Mouse (Mus musculus) lung, embryonic 14.5 days (tissue): ENCODE results near the gene Ccdc154. TPM values are rescaled to one million over a fixed set of nuclear protein-coding genes. Genes with fewer than 3 reads are reported as not detected.
A peak's percentile ranks its signal among the peaks of the same experiment; 100 is the strongest.

Experiments
- ATAC-seq: fragments of 200-750 bp; cut with Nextera tagmentation; 2 replicates; pipeline ENCODE4 v1.8.0; 2017; ENCODE audit warnings: mild to moderate bottlenecking, moderate TSS enrichment, moderate library complexity; ENCODE audit not compliant: insufficient read depth
- DNase-seq: peaks from one replicate; pipeline ENCODE4 v3.0.0-alpha.2; 2015
- H3K27ac ChIP-seq: fragments of 300-500 bp; sonication (generic); 2 replicates; pipeline ENCODE4 v1.5.1; 2014; ENCODE audit warnings: low read depth, mild to moderate bottlenecking, moderate library complexity
- H3K27me3 ChIP-seq: fragments of 300-500 bp; sonication (generic); 2 replicates; pipeline ENCODE4 v1.6.1; 2014; ENCODE audit warnings: low read length, control low read depth; ENCODE audit not compliant: insufficient read depth
- H3K36me3 ChIP-seq: fragments of 300-500 bp; sonication (generic); 2 replicates; pipeline ENCODE4 v1.6.1; 2014; ENCODE audit warnings: control low read depth; ENCODE audit not compliant: insufficient read depth
- H3K4me1 ChIP-seq: fragments of 300-500 bp; sonication (generic); 2 replicates; pipeline ENCODE4 v1.6.1; 2014; ENCODE audit warnings: antibody characterized with exemption, control low read depth; ENCODE audit not compliant: insufficient read depth
- H3K4me2 ChIP-seq: fragments of 300-500 bp; sonication (generic); 2 replicates; pipeline ENCODE4 v1.6.1; 2014; ENCODE audit warnings: mild to moderate bottlenecking
- H3K4me3 ChIP-seq: fragments of 300-500 bp; sonication (generic); 2 replicates; pipeline ENCODE4 v1.5.1; 2014; ENCODE audit warnings: low read depth, low read length
- H3K9ac ChIP-seq: fragments of 300-500 bp; sonication (generic); 2 replicates; pipeline ENCODE4 v1.6.1; 2014
- H3K9me3 ChIP-seq: fragments of 300-500 bp; sonication (generic); 2 replicates; pipeline ENCODE4 v1.6.1; 2016; ENCODE audit warnings: low read depth, low read length, control low read depth
- CTCF ChIP-seq: IDR thresholded peaks from 2 replicates; pipeline ENCODE4 v1.5.1; 2016; ENCODE audit warnings: antibody characterized with exemption, low read depth
- WGBS: fragments of 180-500 bp; shearing (Covaris S2); extraction: QIAGEN DNeasy Blood & Tissue Kit; methylation state at CpG from one replicate; pipeline ENCODE4 v1.1.7; 2014; 5-methylcytosine and 5-hydroxymethylcytosine counted together
- polyA plus RNA-seq: library from polyadenylated mRNA; unstranded; fragments of >200 nt; fragmentation: Nextera tagmentation; extraction: Ambion mirVana; gene quantifications from 2 replicates; pipeline ENCODE4 v1.2.1, GENCODE M21; 2014

Gene Ccdc154
- polyA plus RNA-seq, 1 experiment from 2014 or later: 0.28 TPM

DNA sequence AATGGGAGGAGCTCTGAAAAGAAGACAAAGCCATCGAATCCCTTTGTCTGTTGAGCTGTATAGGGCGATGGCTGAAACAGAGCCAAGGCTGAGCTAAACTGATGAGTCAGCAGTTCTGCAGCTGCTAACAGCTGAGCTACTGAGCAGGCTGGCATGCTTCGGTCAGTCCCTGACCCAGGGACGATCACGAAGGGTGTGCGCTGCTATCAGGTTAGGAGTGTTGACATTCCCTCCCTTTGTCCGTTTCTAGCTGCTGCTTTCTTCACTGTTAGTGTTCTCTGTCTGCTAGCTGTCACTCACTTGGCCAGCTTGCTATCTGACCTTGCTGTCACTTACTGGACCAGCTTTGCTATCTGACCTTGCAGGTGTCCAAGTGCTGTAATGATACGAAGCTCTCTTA lies 35.2 kb upstream of the Ccdc154 start:
- H3K36me3 ChIP-seq: no peaks in the 10 kb centered on the region
- no peak overlapping the region for H3K4me3 ChIP-seq
- no peak overlapping the region for H3K4me2 ChIP-seq
- peak; percentile 45 for DNase-seq
- H3K27me3 ChIP-seq: no peaks in the 10 kb centered on the region
- 33% methylated on average over 8 of the region's 8 CpGs for WGBS
- no peaks in the 10 kb centered on the region for H3K4me1 ChIP-seq
- H3K9ac ChIP-seq: no peak overlapping the region
- no peaks in the 10 kb centered on the region for H3K9me3 ChIP-seq
- TF ChIP-seq CTCF: no peak
- H3K27ac ChIP-seq: no peak overlapping the region
- no peak for ATAC-seq

DNA sequence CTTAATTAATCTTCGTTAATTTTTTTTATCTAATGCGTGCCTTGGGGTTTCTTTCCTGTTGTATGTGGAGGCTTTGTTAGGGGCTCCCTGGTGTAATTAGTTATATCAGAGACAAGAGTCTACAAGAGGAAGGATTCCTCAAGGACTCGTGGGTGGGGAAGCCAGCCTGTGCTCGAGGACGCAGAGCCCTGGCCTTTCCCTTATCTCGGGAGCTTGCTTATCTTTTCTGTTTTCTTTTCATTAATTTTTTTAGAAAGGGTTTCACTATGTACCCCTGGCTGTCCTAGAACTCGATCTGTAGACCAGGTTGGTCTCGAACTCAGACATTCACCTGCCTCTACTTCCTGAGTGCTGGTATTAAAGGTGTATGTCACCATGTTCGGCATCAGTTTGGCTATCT lies 34.6 kb upstream of the Ccdc154 start:
- H3K4me1 ChIP-seq: no peaks in the 10 kb centered on the region
- no peaks in the 10 kb centered on the region for H3K36me3 ChIP-seq
- DNase-seq (no peak), ATAC-seq (no peak)
- no peak overlapping the region for H3K27ac ChIP-seq
- no peaks in the 10 kb centered on the region for H3K9me3 ChIP-seq
- 57% methylated on average over 9 of the region's 9 CpGs for WGBS
- no peak overlapping the region for H3K4me2 ChIP-seq
- no peak overlapping the region for H3K9ac ChIP-seq
- no peak for TF ChIP-seq CTCF
- H3K4me3 ChIP-seq: no peak overlapping the region
- no peaks in the 10 kb centered on the region for H3K27me3 ChIP-seq

DNA sequence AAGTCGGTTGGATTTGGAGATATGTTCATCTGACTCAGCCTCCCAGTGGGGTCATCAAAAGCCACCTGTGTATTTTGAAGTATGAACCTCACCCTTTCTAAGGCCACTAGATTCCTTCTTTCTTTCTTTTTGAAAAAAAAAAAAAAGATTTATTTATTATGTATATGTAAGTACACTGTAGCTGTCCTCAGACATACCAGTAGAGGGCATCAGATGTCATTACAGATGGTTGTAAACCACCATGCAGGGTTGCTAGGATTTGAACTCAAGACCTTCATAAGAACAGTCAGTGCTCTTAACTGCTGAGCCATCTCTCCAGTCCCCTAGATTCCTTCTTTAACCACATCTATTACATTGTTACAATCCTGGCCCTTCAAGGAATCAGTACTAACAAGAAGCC lies 32.2 kb upstream of the Ccdc154 start:
- Histone ChIP-seq H3K4me1 (peaks cover 8% of the 10 kb centered on the region; the same call in 1 of the 2 replicates), H3K36me3 (no peaks in the 10 kb centered on the region), H3K9me3 (no peaks in the 10 kb centered on the region), H3K9ac (no peak overlapping the region), H3K27me3 (no peaks in the 10 kb centered on the region), H3K4me3 (no peak overlapping the region), H3K27ac (no peak overlapping the region), H3K4me2 (no peak overlapping the region)
- WGBS: 88% methylated on average over 1 of the region's 1 CpGs
- peak; percentile 31 for TF ChIP-seq CTCF
- ATAC-seq (no peak), DNase-seq (peak; percentile 17)

DNA sequence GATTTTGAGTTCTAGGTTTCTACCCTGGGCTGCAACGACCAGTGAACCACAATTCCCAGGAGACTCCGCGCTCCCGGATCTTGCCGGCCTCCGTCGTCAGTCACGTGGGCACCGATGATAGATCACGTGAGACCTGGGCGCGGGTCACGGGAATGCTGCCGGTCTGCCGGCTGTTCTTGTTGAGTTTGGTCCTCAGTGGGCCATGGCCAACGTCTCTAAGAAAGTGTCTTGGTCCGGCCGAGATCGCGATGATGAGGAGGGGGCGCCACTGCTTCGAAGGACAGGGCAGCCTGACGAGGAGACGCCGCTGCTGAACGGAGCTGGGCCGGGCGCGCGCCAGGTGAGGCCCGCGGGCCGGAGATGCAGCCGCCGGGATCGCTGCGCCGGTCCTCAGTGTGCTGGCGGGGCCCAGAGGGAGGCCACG lies 29.0 kb upstream of the Ccdc154 start, which contains the start of gene Clcn7:
Gene Clcn7 (plus strand): TSS at position 117 of the 424 bp plus-strand sequence.
- Histone ChIP-seq H3K4me1 (peaks cover 8% of the 10 kb centered on the region; the same call in 1 of the 2 replicates), H3K4me3 (peak within 1 kb of the TSS; percentile 93), H3K4me2 (peak within 1 kb of the TSS; percentile 79), H3K36me3 (0 out of 2 replicates have a peak, but pooled peaks cover 3% of the 10 kb centered on the region), H3K9me3 (no peaks in the 10 kb centered on the region), H3K9ac (peak within 1 kb of the TSS; percentile 77), H3K27me3 (no peaks in the 10 kb centered on the region), H3K27ac (no peak within 1 kb of the TSS)
- WGBS: under 1% methylated on average over 40 of the region's 40 CpGs
- ATAC-seq (peak; percentile 97), DNase-seq (peak; percentile 96)
- no peak for TF ChIP-seq CTCF

DNA sequence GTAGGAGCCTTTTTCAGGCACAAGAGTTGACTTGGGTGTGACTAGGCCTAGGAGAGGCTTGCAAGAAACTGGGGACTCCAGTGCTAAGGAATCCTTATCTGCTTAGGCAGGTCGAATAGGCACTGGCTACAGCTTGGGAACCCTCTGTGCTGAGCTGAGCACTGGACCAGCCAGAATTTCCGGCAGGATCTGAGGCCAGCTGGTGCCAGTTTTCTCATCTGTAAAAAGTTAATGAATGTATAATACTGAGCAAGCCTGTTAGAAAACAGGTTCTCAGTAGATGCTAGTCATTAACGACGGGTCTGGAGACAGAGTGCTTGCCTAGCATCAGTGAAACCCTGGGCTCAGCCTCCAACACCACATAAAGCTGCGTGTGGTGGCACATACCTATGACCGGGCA lies 26.6 kb upstream of the Ccdc154 start:
- 90% methylated on average over 6 of the region's 6 CpGs for WGBS
- Histone ChIP-seq H3K9ac (no peak overlapping the region), H3K27ac (no peak overlapping the region), H3K27me3 (no peaks in the 10 kb centered on the region), H3K4me2 (no peak overlapping the region), H3K9me3 (no peaks in the 10 kb centered on the region), H3K4me1 (peaks cover 8% of the 10 kb centered on the region; the same call in 1 of the 2 replicates), H3K36me3 (0 out of 2 replicates have a peak, but pooled peaks cover 9% of the 10 kb centered on the region), H3K4me3 (no peak overlapping the region)
- no peak for DNase-seq
- ATAC-seq: no peak
- TF ChIP-seq CTCF: no peak

DNA sequence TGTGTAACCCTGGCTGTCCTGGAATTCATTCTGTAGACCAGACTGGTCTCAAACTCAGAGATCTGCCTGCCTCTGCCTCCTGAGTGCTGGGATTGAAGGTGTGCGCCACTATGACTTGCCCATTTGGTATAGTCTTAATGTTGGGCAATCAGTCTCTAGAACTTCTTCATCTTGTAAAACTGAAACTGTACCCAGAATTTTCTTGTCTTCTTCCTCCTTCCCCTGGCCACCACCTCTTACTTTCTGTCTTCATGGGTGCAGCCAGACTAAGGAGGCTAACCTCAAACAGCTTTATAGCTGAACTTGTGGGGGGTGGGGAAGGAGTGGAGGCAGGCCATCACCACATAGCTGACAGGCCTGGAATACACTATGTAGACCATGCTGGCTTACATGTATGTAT lies 23.5 kb upstream of the Ccdc154 start:
- ATAC-seq (no peak), DNase-seq (no peak)
- Histone ChIP-seq H3K4me1 (peaks cover 7% of the 10 kb centered on the region; the same call in 1 of the 2 replicates), H3K4me2 (no peak overlapping the region), H3K27me3 (no peaks in the 10 kb centered on the region), H3K9me3 (no peaks in the 10 kb centered on the region), H3K9ac (no peak overlapping the region), H3K27ac (no peak overlapping the region), H3K4me3 (no peak overlapping the region), H3K36me3 (0 out of 2 replicates have a peak, but pooled peaks cover 9% of the 10 kb centered on the region)
- no peak for TF ChIP-seq CTCF
- WGBS: 82% methylated on average over 1 of the region's 1 CpGs

DNA sequence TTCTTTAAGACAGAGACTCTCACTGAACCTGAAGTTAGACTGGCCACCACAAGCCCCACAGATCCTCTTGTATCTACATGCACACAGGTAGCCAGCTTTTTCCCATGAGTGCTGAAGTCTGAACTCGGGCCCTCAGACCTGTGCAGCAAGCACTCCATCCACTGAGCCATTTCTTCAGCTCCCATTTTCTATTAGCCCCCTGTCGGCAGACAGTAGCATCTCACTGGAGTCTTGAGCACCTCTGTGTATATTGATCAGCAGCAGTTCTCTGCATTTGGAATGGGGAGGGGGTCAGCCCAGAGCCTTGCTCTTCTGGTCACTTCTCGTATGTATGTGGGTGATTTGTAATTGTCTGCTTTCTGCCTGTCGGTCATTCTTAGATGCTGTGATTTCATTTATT lies 22.3 kb upstream of the Ccdc154 start:
- H3K4me3 ChIP-seq: no peak overlapping the region
- peak; percentile 59 for TF ChIP-seq CTCF
- peak; percentile 22 for DNase-seq
- H3K27me3 ChIP-seq: no peaks in the 10 kb centered on the region
- WGBS: 61% methylated on average over 4 of the region's 4 CpGs
- H3K27ac ChIP-seq: no peak overlapping the region
- no peaks in the 10 kb centered on the region for H3K4me1 ChIP-seq
- no peak overlapping the region for H3K4me2 ChIP-seq
- ATAC-seq: no peak
- 0 out of 2 replicates have a peak, but pooled peaks cover 12% of the 10 kb centered on the region for H3K36me3 ChIP-seq
- H3K9me3 ChIP-seq: no peaks in the 10 kb centered on the region
- no peak overlapping the region for H3K9ac ChIP-seq
